Mouse (Mus musculus) kidney, postnatal 0 days (tissue): ENCODE data around the gene Galc. TPM values are rescaled to one million over a fixed set of nuclear protein-coding genes. Genes with fewer than 3 reads are reported as not detected.

Experiments used
- ATAC-seq: fragments of 200-750 bp; cut with Nextera tagmentation; replicated peaks from 2 replicates; pipeline ENCODE4 v1.8.0; 2017; ENCODE audit warnings: low read depth, moderate number of reproducible peaks, moderate TSS enrichment, moderate library complexity; ENCODE audit not compliant: low FRiP score
- DNase-seq: peaks from one replicate; pipeline ENCODE4 v3.0.0-alpha.2; 2016; ENCODE audit warnings: low spot score
- H3K27ac ChIP-seq: fragments of 300-500 bp; sonication (generic); 2 replicates; pipeline ENCODE4 v1.5.1; 2014; ENCODE audit warnings: mild to moderate bottlenecking
- H3K27me3 ChIP-seq: fragments of 300-500 bp; sonication (generic); 2 replicates; pipeline ENCODE4 v1.6.1; 2014; ENCODE audit warnings: low read length, mixed read lengths; ENCODE audit not compliant: insufficient read depth
- H3K36me3 ChIP-seq: fragments of 300-500 bp; sonication (generic); 2 replicates; pipeline ENCODE4 v1.6.1; 2014; ENCODE audit warnings: low read length, mixed read lengths; ENCODE audit not compliant: insufficient read depth
- H3K4me1 ChIP-seq: fragments of 300-500 bp; sonication (generic); replicated peaks from 2 replicates; pipeline ENCODE4 v1.6.1; 2014; ENCODE audit warnings: antibody characterized with exemption, low read length, mixed read lengths; ENCODE audit not compliant: insufficient read depth
- H3K4me2 ChIP-seq: fragments of 300-500 bp; sonication (generic); 2 replicates; pipeline ENCODE4 v1.6.1; 2014; ENCODE audit warnings: mild to moderate bottlenecking, low read length, moderate library complexity, mixed read lengths
- H3K4me3 ChIP-seq: fragments of 300-500 bp; sonication (generic); replicated peaks from 2 replicates; pipeline ENCODE4 v1.5.1; 2014; ENCODE audit warnings: low read depth, low read length
- H3K9ac ChIP-seq: fragments of 300-500 bp; sonication (generic); 2 replicates; pipeline ENCODE4 v1.6.1; 2014; ENCODE audit warnings: low read depth, low read length
- H3K9me3 ChIP-seq: fragments of 300-500 bp; sonication (generic); replicated peaks from 2 replicates; pipeline ENCODE4 v1.6.1; 2016; ENCODE audit warnings: low read length, inconsistent platforms, mixed read lengths
- CTCF ChIP-seq: IDR thresholded peaks from 2 replicates; pipeline ENCODE4 v1.5.1; 2016; ENCODE audit warnings: antibody characterized with exemption, low read depth, mild to moderate bottlenecking, moderate library complexity
- WGBS: fragments of 180-500 bp; shearing (Covaris S2); extraction: QIAGEN DNeasy Blood & Tissue Kit; methylation state at CpG from one replicate; pipeline ENCODE4 v1.1.7; 2014; 5-methylcytosine and 5-hydroxymethylcytosine counted together
- polyA plus RNA-seq: library from polyadenylated mRNA; unstranded; fragments of >200 nt; fragmentation: Nextera tagmentation; extraction: Ambion mirVana; gene quantifications from 2 replicates; pipeline ENCODE4 v1.2.1, GENCODE M21; 2015

Gene Galc
- polyA plus RNA-seq, 1 experiment from 2014 or later = 18.8 TPM

- 37% methylated on average over 12 of the region's 12 CpGs for WGBS
Measured at GRCm38 (mm10) chr12:98270810-98271566, 11.7 kb upstream of the Galc start.

GRCm38 (mm10) chr12:98269791-98270745 lies 10.8 kb upstream of the Galc start:
- DNase-seq (no peak), ATAC-seq (no peak)
- no peaks in the 10 kb centered on the region for H3K36me3 ChIP-seq
- no peaks in the 10 kb centered on the region for H3K27me3 ChIP-seq
- H3K4me1 ChIP-seq = no peaks in the 10 kb centered on the region
- H3K9me3 ChIP-seq = no peaks in the 10 kb centered on the region
- H3K27ac ChIP-seq = no peak overlapping the region
- no peak overlapping the region for H3K9ac ChIP-seq
- no peak for TF ChIP-seq CTCF
- H3K4me3 ChIP-seq = no peak overlapping the region
- H3K4me2 ChIP-seq = peak overlapping the region; percentile 46
- 32% methylated on average over 17 of the region's 17 CpGs for WGBS

More at GRCm38 (mm10) chr12:98270810-98271566, 11.7 kb upstream of the Galc start:
- Histone ChIP-seq H3K4me1 (no peaks in the 10 kb centered on the region), H3K4me2 (peak overlapping the region; percentile 46), H3K27ac (no peak overlapping the region), H3K36me3 (no peaks in the 10 kb centered on the region), H3K9me3 (no peaks in the 10 kb centered on the region), H3K4me3 (no peak overlapping the region), H3K27me3 (no peaks in the 10 kb centered on the region), H3K9ac (no peak overlapping the region)
- no peak for TF ChIP-seq CTCF
- DNase-seq (no peak), ATAC-seq (no peak; the same call in 1 of the 2 replicates)

- no peaks in the 10 kb centered on the region for H3K4me1 ChIP-seq
- no peak for ATAC-seq
- no peaks in the 10 kb centered on the region for H3K27me3 ChIP-seq
- no peak within 1 kb of the TSS for H3K9ac ChIP-seq
- H3K27ac ChIP-seq = no peak within 1 kb of the TSS
- no peak for DNase-seq
- H3K4me3 ChIP-seq = no peak within 1 kb of the TSS
- H3K9me3 ChIP-seq = no peaks in the 10 kb centered on the region
- no peak for TF ChIP-seq CTCF
- no peaks in the 10 kb centered on the region for H3K36me3 ChIP-seq
- no peak within 1 kb of the TSS for H3K4me2 ChIP-seq
- WGBS = 83% methylated on average over 13 of the region's 13 CpGs
Measured at GRCm38 (mm10) chr12:98268441-98269369, 9.4 kb upstream of the Galc start, which contains the start of gene Gpr65. Gene Gpr65, plus strand, starts transcription at chr12:98268635.

- Histone ChIP-seq H3K27me3 (no peaks in the 10 kb centered on the region), H3K27ac (no peak overlapping the region), H3K4me3 (no peak overlapping the region), H3K36me3 (no peaks in the 10 kb centered on the region), H3K9ac (no peak overlapping the region), H3K4me1 (no peaks in the 10 kb centered on the region), H3K9me3 (no peaks in the 10 kb centered on the region), H3K4me2 (no peak overlapping the region)
- ATAC-seq (no peak), DNase-seq (no peak)
- no peak for TF ChIP-seq CTCF
- WGBS = 86% methylated on average over 9 of the region's 9 CpGs
Measured at GRCm38 (mm10) chr12:98265697-98266096, 6.4 kb upstream of the Galc start.

- no peak for TF ChIP-seq CTCF
- 4% methylated on average over 12 of the region's 12 CpGs for WGBS
- no peak for DNase-seq
Measured at GRCm38 (mm10) chr12:98259518-98259852, 226 bp upstream of the Galc start.

More at GRCm38 (mm10) chr12:98259518-98259852, 226 bp upstream of the Galc start:
- ATAC-seq = no peak
- no peak overlapping the region for H3K27ac ChIP-seq
- no peaks in the 10 kb centered on the region for H3K4me1 ChIP-seq
- H3K4me2 ChIP-seq = peak overlapping the region; percentile 73
- no peaks in the 10 kb centered on the region for H3K27me3 ChIP-seq
- no peaks in the 10 kb centered on the region for H3K36me3 ChIP-seq
- no peaks in the 10 kb centered on the region for H3K9me3 ChIP-seq
- peak overlapping the region; percentile 95 for H3K9ac ChIP-seq
- peak overlapping the region; percentile 92 for H3K4me3 ChIP-seq
